Mouse (Mus musculus) embryonic stem cell, embryonic (primary cell): ENCODE measurements around the gene Fbxl14.

ENCODE experiments used
- CTCF ChIA-PET, 4 experiments: fragments of 300-600 bp in 2 of 4; fragments of 350-600 bp in 2 of 4; sonication (Branson Sonifier 250); formaldehyde crosslinking; loops; one replicate each; lab custom pipeline; 2022; ENCODE audit warnings: inconsistent platforms in 2 of 4; lab: Charles Lee
- POLR2A ChIA-PET, 4 experiments: fragments of 300-600 bp in 2 of 4; fragments of 350-600 bp in 2 of 4; sonication (Branson Sonifier 250); formaldehyde crosslinking; loops; one replicate each; lab custom pipeline; 2022; ENCODE audit warnings: antibody characterized with exemption in 4 of 4, inconsistent platforms in 1 of 4; lab: Charles Lee

The Fbxl14 gene

GRCm38 (mm10) chr6:119508221-119508620 is 28.8 kb downstream of the Fbxl14 start:
- ChIA-PET CTCF (no interaction called here), POLR2A (interaction anchor here in 1 of 4 experiments (0.7 kb wide), 1 partner anchor 314 kb away, joined by 3 read pairs; no protein-coding TSS in a partner anchor)

GRCm38 (mm10) chr6:119508634-119509375 is 29.3 kb downstream of the Fbxl14 start:
- ChIA-PET POLR2A (no interaction called here), CTCF (interaction anchor here in 1 of 4 experiments (0.6 kb wide), 1 partner anchor 338 kb away, joined by 8 read pairs; no protein-coding TSS in a partner anchor)

DNA sequence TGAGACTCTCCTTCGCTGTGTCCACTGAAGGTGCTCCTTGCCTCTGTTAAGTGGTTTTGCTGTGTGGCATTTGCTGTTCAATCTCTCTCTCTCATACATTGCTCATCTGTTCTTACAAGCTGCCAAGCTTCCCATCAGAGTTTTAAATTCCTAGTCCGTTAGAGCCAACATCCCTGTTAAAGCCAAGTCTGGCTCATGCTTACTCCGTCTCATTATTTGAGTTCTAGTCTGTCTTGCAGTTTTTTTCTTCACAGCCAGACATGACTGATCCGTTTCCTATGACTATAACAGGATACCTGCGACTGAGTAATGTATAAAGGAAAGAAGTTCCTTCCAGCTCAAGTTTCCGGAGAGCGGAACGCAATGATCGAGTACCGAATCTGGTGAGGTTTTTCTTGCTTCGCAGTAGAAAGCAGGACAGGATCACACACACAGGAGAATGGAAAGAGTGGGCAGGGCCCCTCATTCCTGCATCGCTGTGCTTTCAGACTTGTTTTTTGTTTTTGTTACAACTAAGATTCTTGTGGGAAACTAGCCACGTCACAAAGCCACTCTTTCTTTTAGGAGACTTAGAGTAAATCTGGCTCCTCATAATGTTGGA is 30.1 kb downstream of the Fbxl14 start:
- ChIA-PET CTCF (interaction anchor here in 1 of 4 experiments (0.6 kb wide), 2 partner anchors 11 to 337 kb away, joined by 8 to 19 read pairs; no protein-coding TSS in a partner anchor), POLR2A (no interaction called here)

- ChIA-PET POLR2A (interaction anchor here in 1 of 4 experiments (0.5 to 0.6 kb wide), 2 partner anchors 105 to 280 kb away, joined by 3 read pairs; no protein-coding TSS in a partner anchor), CTCF (no interaction called here)
Observed at GRCm38 (mm10) chr6:119512701-119513100, 33.2 kb downstream of the Fbxl14 start.

- POLR2A ChIA-PET = no interaction called here
- CTCF ChIA-PET = no interaction called here
Observed at GRCm38 (mm10) chr6:119513452-119513851, 34.0 kb downstream of the Fbxl14 start.

GRCm38 (mm10) chr6:119514085-119514484 is 34.6 kb downstream of the Fbxl14 start:
- CTCF ChIA-PET = interaction anchor here in 1 of 4 experiments (0.7 kb wide), 1 partner anchor 41 kb away, joined by 3 read pairs; no protein-coding TSS in a partner anchor
- POLR2A ChIA-PET = interaction anchor here in 2 of 4 experiments (0.6 to 1.1 kb wide), 2 partner anchors 14 to 598 kb away, joined by 3 read pairs; no protein-coding TSS in a partner anchor

- ChIA-PET CTCF (interaction anchor here in 1 of 4 experiments (0.7 kb wide), 2 partner anchors 72 to 1639 kb away, joined by 3 read pairs; no protein-coding TSS in a partner anchor), POLR2A (no interaction called here)
Observed at GRCm38 (mm10) chr6:119520731-119521130, 41.3 kb downstream of the Fbxl14 start.

GRCm38 (mm10) chr6:119521482-119521900 is 42.0 kb downstream of the Fbxl14 start:
- ChIA-PET POLR2A (no interaction called here), CTCF (interaction anchor here in 2 of 4 experiments (0.6 to 0.7 kb wide), 3 partner anchors 72 to 1638 kb away, joined by 3 read pairs; no protein-coding TSS in a partner anchor)

- CTCF ChIA-PET = no interaction called here
Observed at GRCm38 (mm10) chr6:119521931-119522391, 42.5 kb downstream of the Fbxl14 start.

DNA sequence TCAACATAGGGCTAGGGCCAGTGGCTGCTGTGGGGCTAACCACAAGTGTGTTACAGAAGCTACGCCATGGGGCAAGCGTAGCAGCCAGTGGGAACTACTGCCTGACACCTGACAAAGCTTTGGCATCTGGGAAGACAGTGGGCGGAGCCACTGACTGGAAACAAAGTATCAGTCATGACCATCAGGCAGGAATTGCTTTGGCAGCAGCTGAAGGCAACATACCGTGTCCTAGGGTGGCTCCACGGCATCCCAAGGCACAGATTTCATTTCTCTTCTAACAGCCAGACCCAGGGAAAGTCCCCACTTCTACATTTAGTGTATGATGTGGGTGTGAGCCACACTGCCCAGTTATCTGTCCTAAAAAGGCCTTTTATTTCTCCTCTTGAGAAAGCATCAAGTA is 47.0 kb downstream of the Fbxl14 start:
- ChIA-PET CTCF (no interaction called here), POLR2A (no interaction called here)

More at GRCm38 (mm10) chr6:119521931-119522391, 42.5 kb downstream of the Fbxl14 start:
- POLR2A ChIA-PET = no interaction called here

- ChIA-PET POLR2A (no interaction called here), CTCF (interaction anchor here in 2 of 4 experiments (0.6 to 0.7 kb wide), 2 partner anchors 46 to 86 kb away, joined by 3 read pairs; no protein-coding TSS in a partner anchor)
Observed at GRCm38 (mm10) chr6:119529659-119530058, 50.2 kb downstream of the Fbxl14 start.
